Mouse (Mus musculus): ENCODE measurements around the gene Pp2d1. TPM values are rescaled to one million over a fixed set of nuclear protein-coding genes. Genes with fewer than 3 reads are reported as not detected.
"Not testable (repeated sequence)": the region's sequence is repeated elsewhere in the genome, so short reads cannot be mapped to it uniquely, and the experiment has no call there.

Pp2d1 gene
- polyA plus RNA-seq (2015; fragmentation: Nextera tagmentation; extraction: Ambion mirVana), result 0.19 and 0.34 TPM in 2 replicates

GRCm38 (mm10) chr17:53539351-53539750, at the start of gene Pp2d1:
Gene Pp2d1, minus strand, starts transcription at chr17:53539451.
- not testable (repeated sequence) for H3K27me3 ChIP-seq; H3K4me2 ChIP-seq (replicated peaks); H3K4me1 ChIP-seq; H3K4me3 ChIP-seq; H3K9ac ChIP-seq; H3K27ac ChIP-seq; ATAC-seq (ENCODE audit: low FRiP score, low read depth); H3K9me3 ChIP-seq; H3K36me3 ChIP-seq
- 84% methylated on average over 2 of the region's 2 CpGs for WGBS

- no peak overlapping the region for H3K27ac ChIP-seq
- no peaks in the 10 kb centered on the region for H3K27me3 ChIP-seq
- no peak overlapping the region for H3K4me3 ChIP-seq
- H3K9me3 ChIP-seq, result no peaks in the 10 kb centered on the region
- no peak overlapping the region for H3K9ac ChIP-seq
- peaks cover 17% of the 10 kb centered on the region for H3K4me1 ChIP-seq
- ATAC-seq (ENCODE audit: low FRiP score, low read depth), result no peak
- H3K4me2 ChIP-seq (replicated peaks), result no peak overlapping the region
- 72% methylated on average over 9 of the region's 9 CpGs for WGBS
- H3K36me3 ChIP-seq, result no peaks in the 10 kb centered on the region
Observed at GRCm38 (mm10) chr17:53588097-53588855, 49.0 kb upstream of the Pp2d1 start.

- no peak overlapping the region for H3K9ac ChIP-seq
- ATAC-seq (ENCODE audit: low FRiP score, low read depth), result 0 out of 2 replicates have a peak, but pooled peaks have one; percentile 24
- no peak overlapping the region for H3K4me3 ChIP-seq
- H3K27me3 ChIP-seq, result no peaks in the 10 kb centered on the region
- H3K4me1 ChIP-seq, result peaks cover 17% of the 10 kb centered on the region
- WGBS, result 62% methylated on average over 14 of the region's 14 CpGs
- H3K4me2 ChIP-seq (replicated peaks), result no peak overlapping the region
- no peaks in the 10 kb centered on the region for H3K36me3 ChIP-seq
- H3K27ac ChIP-seq, result no peak overlapping the region
- no peaks in the 10 kb centered on the region for H3K9me3 ChIP-seq
Observed at GRCm38 (mm10) chr17:53587074-53587851, 48.0 kb upstream of the Pp2d1 start.

- H3K36me3 ChIP-seq, result no peaks in the 10 kb centered on the region
- ATAC-seq (ENCODE audit: low FRiP score, low read depth), result no peak
- H3K9ac ChIP-seq, result no peak overlapping the region
- no peaks in the 10 kb centered on the region for H3K27me3 ChIP-seq
- H3K4me2 ChIP-seq (replicated peaks), result no peak overlapping the region
- peaks cover 21% of the 10 kb centered on the region for H3K4me1 ChIP-seq
- H3K27ac ChIP-seq, result no peak overlapping the region
- 85% methylated on average over 11 of the region's 11 CpGs for WGBS
- no peak overlapping the region for H3K4me3 ChIP-seq
- H3K9me3 ChIP-seq, result no peaks in the 10 kb centered on the region
Observed at GRCm38 (mm10) chr17:53583846-53584579, 44.8 kb upstream of the Pp2d1 start.

GRCm38 (mm10) chr17:53582805-53583204, 43.6 kb upstream of the Pp2d1 start:
- Histone ChIP-seq H3K27ac (no peak overlapping the region), H3K27me3 (no peaks in the 10 kb centered on the region), H3K9me3 (no peaks in the 10 kb centered on the region), H3K36me3 (no peaks in the 10 kb centered on the region), H3K4me3 (no peak overlapping the region), H3K4me2 (replicated peaks) (no peak overlapping the region), H3K4me1 (peaks cover 24% of the 10 kb centered on the region), H3K9ac (no peak overlapping the region)
- 86% methylated on average over 7 of the region's 7 CpGs for WGBS
- ATAC-seq (ENCODE audit: low FRiP score, low read depth), result no peak

GRCm38 (mm10) chr17:53582026-53582585, 42.9 kb upstream of the Pp2d1 start:
- H3K36me3 ChIP-seq, result no peaks in the 10 kb centered on the region
- H3K4me1 ChIP-seq, result peaks cover 17% of the 10 kb centered on the region
- WGBS, result 46% methylated on average over 4 of the region's 4 CpGs
- no peak overlapping the region for H3K4me2 ChIP-seq (replicated peaks)
- no peaks in the 10 kb centered on the region for H3K27me3 ChIP-seq
- no peaks in the 10 kb centered on the region for H3K9me3 ChIP-seq
- H3K4me3 ChIP-seq, result no peak overlapping the region
- H3K9ac ChIP-seq, result no peak overlapping the region
- ATAC-seq (ENCODE audit: low FRiP score, low read depth), result no peak
- no peak overlapping the region for H3K27ac ChIP-seq

- no peaks in the 10 kb centered on the region for H3K9me3 ChIP-seq
- no peak overlapping the region for H3K9ac ChIP-seq
- H3K27me3 ChIP-seq, result no peaks in the 10 kb centered on the region
- H3K36me3 ChIP-seq, result no peaks in the 10 kb centered on the region
- H3K4me1 ChIP-seq, result peaks cover 12% of the 10 kb centered on the region
- 66% methylated on average over 3 of the region's 3 CpGs for WGBS
- no peak overlapping the region for H3K4me2 ChIP-seq (replicated peaks)
- ATAC-seq (ENCODE audit: low FRiP score, low read depth), result no peak
- no peak overlapping the region for H3K4me3 ChIP-seq
- no peak overlapping the region for H3K27ac ChIP-seq
Observed at GRCm38 (mm10) chr17:53580237-53580636, 41.0 kb upstream of the Pp2d1 start.

GRCm38 (mm10) chr17:53579612-53580011, 40.4 kb upstream of the Pp2d1 start:
- Histone ChIP-seq H3K27me3 (no peaks in the 10 kb centered on the region), H3K9ac (no peak overlapping the region), H3K27ac (no peak overlapping the region), H3K36me3 (no peaks in the 10 kb centered on the region), H3K4me2 (replicated peaks) (no peak overlapping the region), H3K4me1 (peaks cover 12% of the 10 kb centered on the region), H3K9me3 (no peaks in the 10 kb centered on the region), H3K4me3 (no peak overlapping the region)
- no peak for ATAC-seq (ENCODE audit: low FRiP score, low read depth)
- WGBS, result 70% methylated on average over 4 of the region's 4 CpGs

- 61% methylated on average over 9 of the region's 9 CpGs for WGBS
- H3K4me1 ChIP-seq, result peaks cover 12% of the 10 kb centered on the region
- H3K9me3 ChIP-seq, result no peaks in the 10 kb centered on the region
- H3K36me3 ChIP-seq, result no peaks in the 10 kb centered on the region
- no peak overlapping the region for H3K27ac ChIP-seq
- no peak overlapping the region for H3K9ac ChIP-seq
- no peaks in the 10 kb centered on the region for H3K27me3 ChIP-seq
- no peak for ATAC-seq (ENCODE audit: low FRiP score, low read depth)
- no peak overlapping the region for H3K4me3 ChIP-seq
- H3K4me2 ChIP-seq (replicated peaks), result no peak overlapping the region
Observed at GRCm38 (mm10) chr17:53578776-53579175, 39.5 kb upstream of the Pp2d1 start.

- H3K4me1 ChIP-seq, result peaks cover 12% of the 10 kb centered on the region
- H3K36me3 ChIP-seq, result no peaks in the 10 kb centered on the region
- H3K27me3 ChIP-seq, result no peaks in the 10 kb centered on the region
- 71% methylated on average over 6 of the region's 6 CpGs for WGBS
- no peak overlapping the region for H3K4me2 ChIP-seq (replicated peaks)
- no peak overlapping the region for H3K27ac ChIP-seq
- no peak for ATAC-seq (ENCODE audit: low FRiP score, low read depth)
- H3K9ac ChIP-seq, result no peak overlapping the region
- H3K9me3 ChIP-seq, result no peaks in the 10 kb centered on the region
- H3K4me3 ChIP-seq, result no peak overlapping the region
Observed at GRCm38 (mm10) chr17:53578249-53578648, 39.0 kb upstream of the Pp2d1 start.

- Histone ChIP-seq H3K4me1 (peaks cover 12% of the 10 kb centered on the region), H3K27me3 (no peaks in the 10 kb centered on the region), H3K9me3 (no peaks in the 10 kb centered on the region), H3K4me3 (no peak overlapping the region), H3K9ac (no peak overlapping the region), H3K4me2 (replicated peaks) (no peak overlapping the region), H3K27ac (no peak overlapping the region), H3K36me3 (no peaks in the 10 kb centered on the region)
- 0 out of 2 replicates have a peak, but pooled peaks have one; percentile 51 for ATAC-seq (ENCODE audit: low FRiP score, low read depth)
- WGBS, result 66% methylated on average over 5 of the region's 5 CpGs
Observed at GRCm38 (mm10) chr17:53577754-53578153, 38.5 kb upstream of the Pp2d1 start.

- no peak for ATAC-seq (ENCODE audit: low FRiP score, low read depth)
Observed at GRCm38 (mm10) chr17:53577151-53577550, 37.9 kb upstream of the Pp2d1 start.

More at GRCm38 (mm10) chr17:53577151-53577550, 37.9 kb upstream of the Pp2d1 start:
- no peak overlapping the region for H3K27ac ChIP-seq
- H3K4me2 ChIP-seq (replicated peaks), result no peak overlapping the region
- 70% methylated on average over 2 of the region's 2 CpGs for WGBS
- H3K27me3 ChIP-seq, result no peaks in the 10 kb centered on the region
- H3K9ac ChIP-seq, result no peak overlapping the region
- H3K9me3 ChIP-seq, result no peaks in the 10 kb centered on the region
- H3K36me3 ChIP-seq, result no peaks in the 10 kb centered on the region
- H3K4me3 ChIP-seq, result no peak overlapping the region
- peaks cover 10% of the 10 kb centered on the region for H3K4me1 ChIP-seq

All from limb, embryonic 13.5 days (tissue).